Mouse (Mus musculus): Measurements from ENCODE around the gene Sema4g.
"Not testable (repeated sequence)": the region's sequence is repeated elsewhere in the genome, so short reads cannot be mapped to it uniquely, and the experiment has no call there.

Sema4g gene

GRCm38 (mm10) chr19:45024775-45025174 lies 35.9 kb downstream of the Sema4g start:
- DNase-seq (ENCODE audit: low spot score in 2 of 2), result no peak

- no peak for DNase-seq (ENCODE audit: low spot score in 2 of 2)
These were observed 37.2 kb downstream of the Sema4g start for GRCm38 (mm10) chr19:45025937-45026568.

- DNase-seq (ENCODE audit: low spot score in 2 of 2), result no peak
These were observed 38.2 kb downstream of the Sema4g start for GRCm38 (mm10) chr19:45026958-45027670.

- no peak for DNase-seq (ENCODE audit: low spot score in 2 of 2)
These were observed 38.9 kb downstream of the Sema4g start for GRCm38 (mm10) chr19:45027848-45028247.

- no peak for DNase-seq (ENCODE audit: low spot score in 2 of 2)
These were observed 39.8 kb downstream of the Sema4g start for GRCm38 (mm10) chr19:45028746-45029145.

- DNase-seq (ENCODE audit: low spot score in 2 of 2), result no peak
These were observed 40.7 kb downstream of the Sema4g start for GRCm38 (mm10) chr19:45029571-45029970.

GRCm38 (mm10) chr19:45030111-45030510 lies 41.2 kb downstream of the Sema4g start:
- peak in 1 of 2 experiments; percentile 59 for DNase-seq (ENCODE audit: low spot score in 2 of 2)

- peak in 1 of 2 experiments; percentile 61 for DNase-seq (ENCODE audit: low spot score in 2 of 2)
These were observed 42.1 kb downstream of the Sema4g start for GRCm38 (mm10) chr19:45030746-45031693.

- peak; percentile 38 to 62 for DNase-seq (ENCODE audit: low spot score in 2 of 2)
These were observed 42.9 kb downstream of the Sema4g start for GRCm38 (mm10) chr19:45031780-45032179.

- DNase-seq (ENCODE audit: low spot score in 2 of 2), result no peak
These were observed 43.9 kb downstream of the Sema4g start for GRCm38 (mm10) chr19:45032570-45033332.

GRCm38 (mm10) chr19:45036867-45037266 lies 48.0 kb downstream of the Sema4g start:
- DNase-seq (ENCODE audit: low spot score in 2 of 2), result peak in 1 of 2 experiments; percentile 48

- DNase-seq (ENCODE audit: low spot score in 2 of 2), result not testable (repeated sequence)
These were observed 49.3 kb downstream of the Sema4g start for GRCm38 (mm10) chr19:45038198-45038597.

- no peak for DNase-seq (ENCODE audit: low spot score in 2 of 2)
These were observed 51.3 kb downstream of the Sema4g start for GRCm38 (mm10) chr19:45040214-45040613.

- no peak for DNase-seq (ENCODE audit: low spot score in 2 of 2)
These were observed 55.6 kb downstream of the Sema4g start for GRCm38 (mm10) chr19:45044389-45044927.

- DNase-seq (ENCODE audit: low spot score in 2 of 2), result no peak
These were observed 56.3 kb downstream of the Sema4g start for GRCm38 (mm10) chr19:45045236-45045635.

- DNase-seq (ENCODE audit: low spot score in 2 of 2), result no peak
These were observed 56.8 kb downstream of the Sema4g start, which contains the start of gene Pdzd7 for GRCm38 (mm10) chr19:45045651-45046050. Gene Pdzd7, minus strand, starts transcription at chr19:45045717.

- DNase-seq (ENCODE audit: low spot score in 2 of 2), result peak; percentile 49 to 57
These were observed 57.8 kb downstream of the Sema4g start for GRCm38 (mm10) chr19:45046523-45047321.

- DNase-seq (ENCODE audit: low spot score in 2 of 2), result peak; percentile 68 to 76
These were observed 58.6 kb downstream of the Sema4g start, which contains the start of gene Sfxn3 for GRCm38 (mm10) chr19:45047417-45047934. Gene Sfxn3, plus strand, starts transcription at chr19:45047503.

GRCm38 (mm10) chr19:45047935-45048643 lies 59.2 kb downstream of the Sema4g start:
- DNase-seq (ENCODE audit: low spot score in 2 of 2), result no peak
